Mouse (Mus musculus): ENCODE data around the gene Fbxw8. TPM values are rescaled to one million over a fixed set of nuclear protein-coding genes. Genes with fewer than 3 reads are reported as not detected.
A peak's percentile ranks its signal among the peaks of the same experiment; 100 is the strongest.

Gene Fbxw8
- total RNA-seq, 4 experiments from 2014 or later: 34.1 to 35.7 (median 35.1) TPM

GRCm38 (mm10) chr5:118076721-118077592, 78.3 kb downstream of the Fbxw8 start:
- no peak for DNase-seq (ENCODE audit: low spot score in 2 of 2)

DNA sequence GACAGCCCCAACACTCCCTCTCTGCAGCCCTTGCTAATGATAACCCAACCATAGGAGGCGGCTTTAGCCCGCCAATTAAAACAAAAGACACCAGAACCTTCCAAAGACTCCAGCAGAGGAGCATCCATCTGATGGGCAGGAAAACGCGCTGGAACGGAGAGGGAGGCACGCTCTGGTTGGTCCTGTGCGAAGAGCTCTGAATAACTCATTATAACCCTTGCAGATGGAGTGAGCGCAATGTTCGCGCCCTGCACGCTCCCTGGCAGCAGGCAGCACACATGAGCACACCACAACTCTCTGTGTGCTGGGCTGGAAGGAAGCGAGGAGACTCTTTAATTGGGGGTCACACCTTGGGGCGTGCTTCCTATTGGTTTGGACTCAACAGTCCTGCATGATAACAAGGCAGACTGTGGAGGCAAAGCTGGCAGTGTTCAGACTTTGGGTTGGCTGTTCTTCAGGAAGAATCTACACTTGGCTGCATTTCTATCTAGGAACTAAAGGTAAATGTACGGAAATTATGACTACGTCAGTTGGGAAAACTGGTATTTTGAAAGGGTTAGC, 82.0 kb downstream of the Fbxw8 start:
- DNase-seq (ENCODE audit: low spot score in 2 of 2): no peak

DNA sequence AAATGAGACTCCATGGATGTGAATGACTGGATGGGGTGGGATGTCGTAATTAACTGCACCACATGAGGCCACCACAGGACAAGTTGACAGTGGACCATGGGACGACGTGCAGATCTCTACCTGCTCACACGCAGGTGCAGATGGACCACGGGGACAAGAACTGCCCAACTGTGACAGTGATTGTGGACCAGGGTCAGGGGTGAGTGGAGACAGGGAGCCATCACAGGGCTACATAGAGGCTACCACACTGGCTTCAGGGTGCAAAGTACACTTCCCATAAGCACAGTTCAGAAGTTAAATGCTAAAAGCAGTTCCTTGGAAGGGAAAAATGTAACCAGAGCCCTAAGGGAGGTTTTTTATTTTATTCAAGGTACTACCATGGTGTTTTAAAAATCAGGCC, 83.5 kb downstream of the Fbxw8 start:
- DNase-seq (ENCODE audit: low spot score in 2 of 2): no peak

DNA sequence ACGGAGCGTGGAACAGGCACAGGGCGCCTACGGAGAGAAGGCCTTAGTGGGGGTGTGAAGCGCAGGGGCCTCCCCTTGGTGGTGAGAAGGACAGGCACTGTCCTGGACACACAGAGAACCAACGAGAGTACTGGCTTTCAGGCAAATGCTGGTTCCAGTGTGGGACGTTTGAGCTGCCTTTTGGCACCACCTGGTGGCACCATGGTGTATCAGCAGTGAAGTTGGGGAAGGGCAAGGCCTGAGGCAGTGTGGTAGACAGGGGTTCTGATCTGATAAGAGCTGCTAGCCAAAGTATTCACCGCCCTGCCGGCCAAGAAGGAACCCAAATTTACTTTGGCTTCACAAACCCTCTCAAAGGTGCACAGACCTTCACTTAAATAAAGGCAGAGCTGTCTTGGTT, 85.9 kb downstream of the Fbxw8 start:
- DNase-seq (ENCODE audit: low spot score in 2 of 2): peak; percentile 73 to 85

- DNase-seq (ENCODE audit: low spot score in 2 of 2): no peak
These were observed 87.2 kb downstream of the Fbxw8 start for GRCm38 (mm10) chr5:118067984-118068494.

DNA sequence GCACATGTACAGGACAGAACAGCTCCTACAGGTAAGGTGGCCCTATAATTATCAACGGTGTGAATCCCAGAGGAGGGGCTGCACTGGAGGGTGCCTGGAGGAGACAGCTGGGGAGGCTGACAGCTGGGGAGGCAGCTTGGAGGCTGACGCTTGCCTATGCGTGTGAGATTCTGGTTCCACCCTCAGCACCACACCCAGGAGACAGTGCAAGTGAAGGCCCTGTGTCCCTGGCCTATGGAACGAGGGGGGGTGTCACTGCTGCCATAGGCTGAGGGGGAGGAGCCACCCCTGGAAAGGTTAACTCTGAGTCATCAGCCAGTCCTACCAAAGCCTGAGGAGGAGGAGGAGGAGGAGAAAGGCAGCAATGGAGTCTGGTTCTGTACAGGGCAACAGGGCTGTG, 87.7 kb downstream of the Fbxw8 start:
- no peak for DNase-seq (ENCODE audit: low spot score in 2 of 2)

- DNase-seq (ENCODE audit: low spot score in 2 of 2): peak in 1 of 2 experiments; percentile 71
These were observed 88.4 kb downstream of the Fbxw8 start for GRCm38 (mm10) chr5:118066828-118067227.

- DNase-seq (ENCODE audit: low spot score in 2 of 2): no peak
These were observed 89.6 kb downstream of the Fbxw8 start for GRCm38 (mm10) chr5:118065516-118066255.

DNA sequence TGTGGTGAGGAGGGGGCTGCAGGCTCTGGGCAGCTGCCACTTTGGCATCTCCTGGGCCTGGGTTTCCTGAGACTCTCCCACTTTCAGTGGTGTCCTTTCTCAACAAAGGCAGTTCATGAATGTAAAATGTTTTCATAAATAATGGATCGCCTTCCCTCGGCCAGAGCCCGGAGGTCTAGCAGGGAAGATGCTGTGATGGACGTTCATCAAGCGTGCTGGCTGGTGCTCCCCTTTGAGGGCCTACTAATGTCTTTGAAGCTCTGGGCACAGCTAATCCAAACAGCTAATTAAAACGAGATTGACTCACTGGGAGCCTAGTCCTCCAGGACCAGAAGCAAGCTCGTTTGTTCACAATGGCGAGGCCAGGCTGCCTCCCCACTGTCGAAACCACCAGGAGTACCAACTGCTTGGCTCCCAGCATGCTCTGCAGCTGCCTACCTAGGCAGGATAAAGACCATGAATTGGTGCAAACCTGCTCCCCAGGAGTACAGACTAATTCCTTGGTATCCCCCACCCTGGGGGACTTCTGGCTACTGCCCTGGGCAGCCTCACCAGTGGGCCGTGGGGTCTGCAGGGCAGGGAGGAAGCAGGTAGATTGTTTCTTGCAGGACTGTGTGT, 90.9 kb downstream of the Fbxw8 start:
- DNase-seq (ENCODE audit: low spot score in 2 of 2): no peak

DNA sequence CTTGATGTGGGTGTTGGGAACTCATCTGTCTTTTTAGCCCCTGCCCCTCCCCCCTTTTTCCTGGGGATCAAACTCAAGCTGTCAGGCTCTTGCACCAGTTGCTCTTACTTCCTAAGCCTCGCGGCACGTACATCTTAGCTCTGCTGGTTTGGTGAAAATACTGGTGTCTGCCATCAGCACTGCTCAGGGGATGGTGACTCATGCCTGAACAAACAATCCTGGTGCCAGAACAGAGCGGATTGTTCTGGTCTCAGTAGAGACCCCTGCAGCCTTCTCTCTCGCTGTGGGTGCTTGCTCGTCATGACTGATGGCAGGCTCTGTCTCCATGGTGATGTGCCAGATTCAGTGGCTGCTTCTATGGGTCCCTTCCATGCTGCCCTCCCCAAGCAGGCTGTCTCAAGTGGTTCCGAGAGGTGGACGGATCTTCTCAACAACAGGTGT, 92.1 kb downstream of the Fbxw8 start:
- DNase-seq (ENCODE audit: low spot score in 2 of 2): peak; percentile 63 to 65

- DNase-seq (ENCODE audit: low spot score in 2 of 2): no peak
These were observed 93.9 kb downstream of the Fbxw8 start for GRCm38 (mm10) chr5:118061391-118061790.

DNA sequence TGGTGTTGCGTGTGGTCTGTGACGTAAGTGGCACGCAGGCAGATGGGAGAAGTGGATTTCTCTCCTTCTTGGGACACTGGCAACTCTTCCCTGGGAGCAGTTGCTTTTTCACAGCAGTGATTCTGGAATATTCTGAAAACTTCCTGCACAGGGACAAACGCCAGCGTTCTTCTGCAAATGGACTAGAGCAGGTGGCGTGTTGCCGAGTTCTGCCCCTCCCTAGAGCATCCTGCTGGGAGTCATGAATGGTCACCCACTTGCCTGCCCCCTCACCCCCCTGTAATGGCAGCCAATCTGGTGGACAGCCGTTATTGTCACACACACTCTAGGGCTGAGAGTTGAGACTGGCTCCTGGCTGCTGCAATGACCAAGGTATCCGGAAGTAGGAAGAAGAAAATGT, 95.6 kb downstream of the Fbxw8 start:
- no peak for DNase-seq (ENCODE audit: low spot score in 2 of 2)

- DNase-seq (ENCODE audit: low spot score in 2 of 2): no peak
These were observed 96.4 kb downstream of the Fbxw8 start for GRCm38 (mm10) chr5:118058858-118059257.

DNA sequence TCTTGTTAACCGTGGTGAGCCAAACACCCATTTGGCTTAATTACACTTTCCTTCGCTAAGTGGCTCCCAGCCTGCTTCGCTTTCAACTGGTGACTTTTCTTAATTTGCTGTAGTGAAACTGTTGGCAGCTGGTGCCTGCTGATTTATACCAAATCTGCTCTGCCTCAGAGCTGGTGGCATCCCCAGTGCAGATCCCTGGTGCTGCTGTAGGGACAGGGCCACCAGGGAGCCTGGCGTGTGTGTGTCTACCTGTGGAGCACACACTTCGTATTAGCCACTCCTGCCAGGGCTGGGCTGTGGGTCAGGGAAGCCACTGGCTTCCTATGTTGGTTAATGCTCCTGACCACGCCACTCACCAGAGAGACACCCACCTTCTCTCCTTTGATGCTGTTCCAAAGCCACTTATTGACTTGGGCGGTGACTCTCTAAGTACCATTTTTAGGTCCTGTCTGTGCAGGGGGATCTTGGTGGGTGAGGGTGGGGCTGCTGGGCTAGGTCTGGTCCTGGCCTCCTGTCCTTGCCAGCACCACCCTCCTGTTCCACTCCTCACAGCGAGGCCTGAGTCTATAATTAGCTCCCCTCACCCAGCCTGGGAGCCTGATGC, 97.7 kb downstream of the Fbxw8 start:
- DNase-seq (ENCODE audit: low spot score in 2 of 2): no peak

DNA sequence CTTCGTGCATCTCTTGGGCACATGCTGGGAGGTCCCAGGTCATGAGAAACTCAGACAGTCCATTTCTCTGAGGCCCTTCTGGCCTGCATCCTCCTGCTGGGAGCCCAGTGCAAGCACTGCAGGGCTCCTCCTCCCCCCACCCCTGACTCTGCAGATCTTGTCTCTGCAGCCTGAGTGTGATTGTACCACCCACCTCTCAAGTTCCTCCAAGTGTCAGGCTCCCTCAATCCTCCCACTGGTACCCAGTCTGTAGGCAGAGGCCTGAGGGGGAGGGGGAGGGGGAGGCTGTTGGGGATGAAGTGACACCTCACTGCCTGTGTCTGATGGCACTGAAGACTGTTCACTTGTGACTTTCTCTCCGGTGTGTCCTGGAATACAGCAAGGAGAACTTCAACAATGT, 102.1 kb downstream of the Fbxw8 start:
- DNase-seq (ENCODE audit: low spot score in 2 of 2): no peak

DNA sequence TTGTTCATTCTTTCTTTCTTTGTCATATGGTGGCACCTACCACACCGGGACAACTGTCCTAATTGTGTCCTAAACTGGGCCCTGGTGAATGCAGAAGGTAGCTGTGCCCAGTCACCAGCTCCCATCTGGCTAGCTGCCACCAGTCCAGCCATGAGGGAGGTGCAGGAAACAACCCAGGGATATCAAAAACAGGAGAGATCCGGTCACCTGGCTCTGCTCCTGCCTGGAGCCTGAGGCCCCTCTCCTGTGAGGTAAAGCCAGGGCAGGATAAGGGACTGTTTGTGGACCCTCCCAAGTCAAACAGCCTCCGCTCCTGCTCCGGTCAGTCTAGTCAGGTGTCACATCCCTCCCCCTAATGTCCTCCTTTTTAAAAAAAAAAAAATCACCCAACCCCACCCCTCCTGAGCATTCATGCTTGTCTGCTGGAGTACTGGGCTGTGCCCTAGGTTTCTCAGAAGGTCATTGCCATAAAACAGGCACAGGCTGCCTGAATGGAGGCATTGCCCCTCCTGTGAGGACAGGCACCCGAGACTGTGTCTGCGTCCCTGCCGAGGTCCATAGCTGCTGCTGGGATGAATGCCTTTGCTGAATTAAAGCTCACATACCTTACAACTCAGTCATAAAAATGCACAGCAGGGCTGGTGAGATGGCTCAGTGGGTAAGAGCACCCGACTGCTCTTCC, 103.1 kb downstream of the Fbxw8 start:
- no peak for DNase-seq (ENCODE audit: low spot score in 2 of 2)

GRCm38 (mm10) chr5:118050743-118051142, 104.5 kb downstream of the Fbxw8 start:
- no peak for DNase-seq (ENCODE audit: low spot score in 2 of 2)

GRCm38 (mm10) chr5:118048928-118049327, 106.3 kb downstream of the Fbxw8 start:
- no peak for DNase-seq (ENCODE audit: low spot score in 2 of 2)

GRCm38 (mm10) chr5:118048412-118048811, 106.9 kb downstream of the Fbxw8 start:
- DNase-seq (ENCODE audit: low spot score in 2 of 2): no peak

DNA sequence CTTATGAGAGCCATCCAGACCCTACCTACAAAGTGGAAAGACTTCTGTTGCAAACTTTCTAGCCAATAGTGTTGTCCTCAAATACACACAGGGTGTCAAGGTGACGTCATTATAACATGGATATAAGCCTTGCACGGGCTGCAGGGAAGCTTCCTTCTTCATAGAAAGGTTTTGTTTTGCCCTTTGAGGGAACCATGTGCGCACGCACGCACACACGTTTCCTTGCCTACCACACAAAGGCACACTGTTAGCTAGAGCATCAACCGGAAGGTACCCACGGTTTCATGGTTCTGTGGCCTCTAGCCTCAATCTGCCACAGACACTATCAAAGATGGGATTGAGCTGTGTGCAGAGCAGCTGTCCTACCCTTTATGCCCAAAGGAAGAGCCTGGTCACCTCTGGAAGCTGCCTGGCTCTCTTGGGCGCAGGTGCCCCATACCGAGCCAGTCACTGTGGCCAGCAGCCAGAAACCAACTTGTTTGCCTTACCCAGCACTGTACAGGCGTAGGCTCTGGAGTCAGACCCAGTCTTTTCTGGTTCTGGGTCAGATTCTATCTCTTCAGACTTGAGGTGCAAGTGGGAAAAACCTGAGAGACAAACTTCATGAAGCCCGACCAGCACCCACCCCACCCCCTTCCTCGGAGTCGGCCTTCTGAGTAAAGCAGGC, 108.0 kb downstream of the Fbxw8 start:
- DNase-seq (ENCODE audit: low spot score in 2 of 2): no peak
